Mouse (Mus musculus) 3T3-L1 (cell line): ENCODE data around the gene Grik2.
"Not testable (repeated sequence)": the region's sequence is repeated elsewhere in the genome, so short reads cannot be mapped to it uniquely, and the experiment has no call there.

Experiments used
- DNase-seq: peaks from one replicate; pipeline ENCODE4 v3.0.0-alpha.2; 2015; ENCODE audit warnings: low read depth, low spot score

Grik2 gene

GRCm38 (mm10) chr10:49652320-49652719, 136.2 kb downstream of the Grik2 start:
- no peak for DNase-seq

- DNase-seq, result peak; percentile 2
These were observed 141.4 kb downstream of the Grik2 start for GRCm38 (mm10) chr10:49647116-49647515.

GRCm38 (mm10) chr10:49639901-49640300, 148.7 kb downstream of the Grik2 start:
- DNase-seq, result no peak

GRCm38 (mm10) chr10:49623951-49624350, 164.6 kb downstream of the Grik2 start:
- peak; percentile 2 for DNase-seq

GRCm38 (mm10) chr10:49597652-49598051, 190.9 kb downstream of the Grik2 start:
- DNase-seq, result no peak

GRCm38 (mm10) chr10:49573514-49573913, 215.1 kb downstream of the Grik2 start:
- DNase-seq, result no peak

GRCm38 (mm10) chr10:49559872-49560407, 228.6 kb downstream of the Grik2 start:
- DNase-seq, result no peak

- DNase-seq, result no peak
These were observed 246.3 kb downstream of the Grik2 start for GRCm38 (mm10) chr10:49542249-49542648.

- peak; percentile 57 for DNase-seq
These were observed 268.8 kb downstream of the Grik2 start for GRCm38 (mm10) chr10:49519752-49520151.

GRCm38 (mm10) chr10:49500628-49501027, 287.9 kb downstream of the Grik2 start:
- peak; percentile 9 for DNase-seq

GRCm38 (mm10) chr10:49497302-49497701, 291.3 kb downstream of the Grik2 start:
- no peak for DNase-seq

- peak; percentile 11 for DNase-seq
These were observed 307.1 kb downstream of the Grik2 start for GRCm38 (mm10) chr10:49481439-49481838.

- peak; percentile 20 for DNase-seq
These were observed 308.3 kb downstream of the Grik2 start for GRCm38 (mm10) chr10:49480085-49480749.

- no peak for DNase-seq
These were observed 315.0 kb downstream of the Grik2 start for GRCm38 (mm10) chr10:49473613-49474012.

- DNase-seq, result no peak
These were observed 331.8 kb downstream of the Grik2 start for GRCm38 (mm10) chr10:49456791-49457190.

- no peak for DNase-seq
These were observed 335.0 kb downstream of the Grik2 start for GRCm38 (mm10) chr10:49453535-49453934.

GRCm38 (mm10) chr10:49441369-49441768, 347.2 kb downstream of the Grik2 start:
- DNase-seq, result peak; percentile 7

GRCm38 (mm10) chr10:49437057-49437456, 351.5 kb downstream of the Grik2 start:
- DNase-seq, result no peak

- no peak for DNase-seq
These were observed 352.3 kb downstream of the Grik2 start for GRCm38 (mm10) chr10:49436301-49436700.

GRCm38 (mm10) chr10:49432825-49433224, 355.7 kb downstream of the Grik2 start:
- no peak for DNase-seq

- not testable (repeated sequence) for DNase-seq
These were observed 371.4 kb downstream of the Grik2 start for GRCm38 (mm10) chr10:49417206-49417605.

- no peak for DNase-seq
These were observed 405.6 kb downstream of the Grik2 start for GRCm38 (mm10) chr10:49382996-49383395.

- no peak for DNase-seq
These were observed 406.7 kb downstream of the Grik2 start for GRCm38 (mm10) chr10:49381852-49382251.
